Mouse (Mus musculus): ENCODE data around the gene Polr1b. TPM values are rescaled to one million over a fixed set of nuclear protein-coding genes. Genes with fewer than 3 reads are reported as not detected.

Polr1b gene
- total RNA-seq, 2 experiments from 2014 or later: 9.0 to 10.0 TPM

GRCm38 (mm10) chr2:129173386-129173785, 72.6 kb downstream of the Polr1b start:
- intact Hi-C loops (cut with DNase I; ENCODE audit: low total_unique reads): no loop called here
- DNase-seq: no peak

- intact Hi-C loops (cut with DNase I; ENCODE audit: low total_unique reads): loop anchor here (2.0 kb wide), 1 partner anchor 82 kb away; no protein-coding TSS in a partner anchor
- peak; percentile 26 for DNase-seq
These were observed 73.7 kb downstream of the Polr1b start for GRCm38 (mm10) chr2:129174474-129174873.

GRCm38 (mm10) chr2:129175636-129176035, 74.8 kb downstream of the Polr1b start:
- no peak for DNase-seq
- intact Hi-C loops (cut with DNase I; ENCODE audit: low total_unique reads): loop anchor here (2.0 kb wide), 1 partner anchor 81 kb away; no protein-coding TSS in a partner anchor

Other genes with a start within 250 kb of the Polr1b start
- 10 to 100 TPM; 10.3 to 10.5 TPM for gene Fbln7, start 238.0 kb upstream of the Polr1b start, total RNA-seq (2021)
- 1 to 10 TPM; 4.5 to 5.8 TPM for gene Zc3h8, start 156.9 kb upstream of the Polr1b start, total RNA-seq (2021)
- gene Zc3h6, start 133.6 kb upstream of the Polr1b start, total RNA-seq (2021): 1 to 10 TPM; 4.6 to 6.8 TPM
- 10 to 100 TPM; 13.8 to 16.8 TPM for gene Gm10762, start 133.3 kb upstream of the Polr1b start, total RNA-seq (2021)
- gene Vinac1, start 52.8 kb upstream of the Polr1b start, total RNA-seq (2021): under 1 TPM in 1 of 2 experiments, not detected in 1; 0.04 TPM
- 1 to 10 TPM; 5.6 to 7.3 TPM for gene Ttl, start 35.1 kb upstream of the Polr1b start, total RNA-seq (2021)
- gene Chchd5, start 28.7 kb downstream of the Polr1b start, total RNA-seq (2021): 1 to 10 TPM; 7.9 to 9.1 TPM
- 1 to 10 TPM; 4.5 to 5.1 TPM for gene Slc20a1, start 97.8 kb downstream of the Polr1b start, total RNA-seq (2021)
- gene Ckap2l, start 196.2 kb downstream of the Polr1b start, total RNA-seq (2021): 1 to 10 TPM; 2.8 to 3.3 TPM
- gene Il1a, start 209.0 kb downstream of the Polr1b start, total RNA-seq (2021): not detected

All from gastrocnemius, postnatal 14 days (tissue).